Mouse (Mus musculus) naive thymus-derived CD4-positive, alpha-beta T cell, adult 2 months (primary cell): ENCODE results near the gene Pik3r5.

ENCODE experiments used
- DNase-seq: peaks from one replicate; pipeline ENCODE4 v3.0.0-alpha.2; 2011; ENCODE audit warnings: low read depth

The Pik3r5 gene

GRCm38 (mm10) chr11:68431699-68432360, at the start of gene Pik3r5:
TSS of gene Pik3r5 (plus strand) at chr11:68432121.
- DNase-seq, result peak; percentile 97

DNA sequence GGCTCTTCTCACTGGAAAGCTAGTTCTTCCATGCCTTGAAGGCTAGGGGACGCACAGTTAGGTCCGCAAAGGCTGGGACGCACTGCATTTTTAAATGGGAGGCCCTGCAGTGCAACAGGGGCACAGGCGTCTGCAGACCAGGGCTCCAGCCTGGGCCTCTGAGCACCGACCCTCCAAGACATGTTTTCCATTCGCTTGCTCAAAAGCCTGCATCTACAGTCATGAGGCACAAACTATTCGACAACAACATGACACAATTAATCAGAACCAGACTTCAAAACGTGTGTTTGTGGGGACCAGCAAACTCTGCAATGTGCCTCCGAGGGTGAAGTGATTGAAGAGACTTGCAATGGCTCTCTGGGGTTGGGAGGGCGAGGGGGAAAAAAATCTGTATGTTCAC, 48.4 kb upstream of the Pik3r5 start:
- no peak for DNase-seq

DNA sequence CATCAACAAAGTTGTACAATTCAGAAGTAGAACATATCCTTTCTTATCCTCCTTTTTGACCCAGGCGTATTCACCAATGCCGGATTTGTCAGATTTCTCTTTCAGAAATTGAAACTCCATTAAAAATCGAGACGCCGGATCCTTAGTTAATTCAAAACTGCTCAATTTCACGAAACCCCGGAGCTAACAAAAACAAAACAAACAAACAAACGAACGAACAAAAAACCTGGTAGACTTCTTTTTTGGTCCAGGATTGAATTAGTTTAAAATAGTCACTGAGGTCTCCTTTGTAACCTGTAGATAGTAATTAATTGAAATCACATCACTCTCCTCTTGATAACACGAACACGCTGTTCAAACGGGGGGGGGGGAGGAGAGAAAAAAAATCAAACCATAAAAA, 47.8 kb upstream of the Pik3r5 start:
- no peak for DNase-seq

GRCm38 (mm10) chr11:68384592-68385020, 47.3 kb upstream of the Pik3r5 start:
- DNase-seq, result no peak

DNA sequence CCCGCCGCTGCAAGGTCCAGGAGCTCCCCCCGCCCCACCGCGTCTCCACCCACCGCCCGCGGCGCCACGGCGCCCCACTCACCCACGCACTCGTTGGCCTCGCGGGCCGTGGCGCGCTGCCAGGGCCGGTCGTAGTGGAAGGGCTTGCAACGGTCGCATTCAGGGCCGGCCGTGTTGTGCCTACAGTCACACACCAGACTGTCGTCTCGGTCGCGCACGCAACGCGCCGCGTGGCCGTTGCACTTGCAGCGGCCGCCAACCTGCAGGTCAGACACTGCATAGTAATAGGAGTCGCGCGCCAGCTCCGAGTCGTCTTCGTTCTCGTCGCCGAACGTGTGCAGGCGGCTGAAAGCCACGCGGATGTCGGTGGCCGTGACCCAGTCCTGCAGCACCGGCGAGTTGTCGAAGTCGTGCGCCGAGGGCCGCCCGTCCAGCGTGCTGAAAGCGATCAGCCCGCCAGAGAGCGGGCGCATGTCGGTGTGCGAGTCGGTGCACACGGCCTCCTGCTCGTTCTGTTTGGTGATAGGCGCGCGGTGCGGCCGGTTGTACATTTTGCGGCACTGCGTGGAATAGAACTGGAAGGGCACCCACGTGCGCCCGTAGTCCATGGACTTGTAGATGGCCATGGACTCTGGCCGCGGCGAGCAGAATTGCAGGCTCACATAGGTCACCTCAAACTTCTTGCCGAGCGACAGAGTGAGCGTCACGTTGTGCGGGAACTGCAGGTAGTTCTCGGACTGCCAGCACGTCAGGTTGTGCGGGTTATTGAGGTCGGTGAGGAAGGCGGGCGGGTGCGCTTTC, 46.7 kb upstream of the Pik3r5 start:
- DNase-seq, result peak; percentile 40

- DNase-seq, result no peak
These were observed 45.9 kb upstream of the Pik3r5 start for GRCm38 (mm10) chr11:68385921-68386588.

DNA sequence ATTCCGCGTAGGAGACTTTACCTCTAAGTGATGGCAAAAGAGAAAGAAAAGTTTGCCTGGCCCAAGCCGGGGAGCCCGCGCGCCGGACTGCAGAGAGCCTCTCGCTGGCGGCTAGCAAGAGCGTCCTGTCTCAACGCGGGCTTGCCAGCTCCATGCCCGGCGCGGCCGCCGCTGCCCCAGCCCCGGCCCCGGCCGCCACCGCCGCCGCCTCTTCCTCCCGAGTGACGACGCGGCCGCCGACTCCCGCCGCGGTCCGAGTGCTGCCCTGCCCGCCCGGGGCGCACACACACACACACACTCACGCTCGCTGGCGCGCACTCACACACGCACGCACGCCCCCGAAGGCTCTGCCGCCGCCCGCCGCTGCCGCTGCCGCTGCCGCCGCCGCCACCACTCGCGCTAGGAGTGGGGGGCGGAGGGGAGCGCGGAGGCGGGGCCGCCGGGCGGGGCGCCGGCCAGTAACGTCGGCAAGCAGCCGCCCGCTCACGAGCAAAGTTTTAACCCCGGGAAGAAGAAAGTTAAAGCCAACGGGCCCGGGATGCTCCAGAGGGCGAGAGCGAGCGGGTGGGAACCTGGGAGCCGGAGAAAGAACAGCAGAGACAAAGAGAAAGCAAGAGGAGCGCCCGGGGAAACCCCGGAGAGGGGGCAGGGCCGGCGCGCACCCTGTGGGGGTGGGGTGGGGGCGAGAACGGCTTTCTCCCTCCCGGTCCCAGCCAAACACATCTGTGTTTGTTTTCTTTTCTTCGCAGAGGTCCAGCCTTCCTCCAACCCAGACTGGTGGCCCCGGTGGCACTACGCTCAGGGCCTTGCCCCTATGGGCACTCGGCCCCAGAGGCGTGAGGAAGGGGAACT, 45.1 kb upstream of the Pik3r5 start:
- peak; percentile 40 for DNase-seq

DNA sequence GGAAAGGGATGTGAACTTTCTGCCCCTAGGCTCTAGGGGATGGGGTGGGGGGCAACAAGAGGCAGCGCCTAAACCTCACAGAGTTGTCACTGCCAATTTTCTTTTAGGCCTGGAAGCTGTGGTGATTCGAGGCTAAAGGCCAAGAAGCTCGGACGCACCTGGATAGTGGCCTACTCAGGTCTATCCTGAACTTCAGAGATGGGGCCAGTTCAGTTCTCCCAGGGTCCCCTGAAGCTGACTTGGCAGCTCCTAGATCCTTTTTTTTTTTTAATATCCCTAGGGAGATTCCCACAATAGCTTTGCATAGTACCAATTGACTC, 44.5 kb upstream of the Pik3r5 start:
- DNase-seq, result no peak

- DNase-seq, result no peak
These were observed 43.8 kb upstream of the Pik3r5 start for GRCm38 (mm10) chr11:68387971-68388654.

DNA sequence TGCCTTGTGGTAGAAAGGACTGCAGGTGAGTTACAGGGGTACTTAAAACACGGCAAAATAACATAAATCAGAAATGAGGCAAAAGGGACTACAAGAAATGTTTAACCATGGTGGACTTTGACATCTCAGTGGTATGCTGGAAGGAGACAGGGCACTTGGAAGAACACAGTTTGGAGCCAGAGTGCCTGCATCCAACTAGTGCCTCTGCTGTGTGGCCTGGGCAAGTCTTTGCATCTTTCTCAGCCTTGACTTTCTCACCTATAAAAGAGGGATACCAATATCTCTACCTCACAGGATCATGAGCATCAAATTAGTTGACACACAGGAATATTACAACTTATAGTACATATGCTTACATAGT, 43.3 kb upstream of the Pik3r5 start:
- DNase-seq, result no peak

- DNase-seq, result no peak
These were observed 42.3 kb upstream of the Pik3r5 start for GRCm38 (mm10) chr11:68389621-68390020.

- no peak for DNase-seq
These were observed 41.3 kb upstream of the Pik3r5 start for GRCm38 (mm10) chr11:68390381-68391287.

- DNase-seq, result no peak
These were observed 37.9 kb upstream of the Pik3r5 start for GRCm38 (mm10) chr11:68393897-68394490.

DNA sequence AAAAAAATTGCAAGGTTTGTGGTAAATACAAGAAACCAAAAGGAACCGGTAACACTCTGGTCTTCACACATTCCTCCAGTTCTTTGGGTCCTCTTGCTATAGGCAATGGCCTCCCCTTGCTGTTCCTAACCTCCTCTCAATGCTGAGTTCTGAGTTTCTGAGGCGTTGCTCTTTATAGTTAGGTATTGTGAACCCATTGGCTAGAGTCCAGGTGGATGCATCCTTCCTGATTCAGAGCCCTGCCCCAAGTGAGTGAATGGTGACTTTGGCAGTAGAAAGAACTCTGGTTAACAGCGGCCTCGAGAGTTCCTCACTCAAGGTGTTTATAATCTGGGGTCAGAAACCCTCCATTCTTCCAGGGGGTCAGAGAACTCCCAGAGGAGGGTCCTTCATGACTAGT, 37.2 kb upstream of the Pik3r5 start:
- no peak for DNase-seq

DNA sequence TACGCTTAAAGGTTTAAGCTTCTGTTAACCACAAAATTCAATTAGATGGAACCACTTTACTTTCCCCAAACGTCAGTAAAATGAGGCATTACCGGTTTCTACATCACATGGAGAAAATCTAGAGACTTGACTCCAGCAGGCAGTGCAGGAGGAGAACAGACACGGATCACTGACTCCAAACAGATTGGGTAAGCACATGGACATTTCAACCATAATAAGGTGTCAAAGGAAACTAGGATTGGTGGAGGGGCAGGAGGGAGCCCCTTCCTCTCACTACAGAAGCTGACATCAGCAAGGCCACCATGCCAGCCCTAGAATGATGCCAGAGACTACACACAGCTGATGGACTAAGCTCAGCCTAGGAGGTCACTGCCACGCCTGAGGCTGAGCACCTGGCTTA, 36.4 kb upstream of the Pik3r5 start:
- DNase-seq, result no peak

GRCm38 (mm10) chr11:68398891-68399547, 32.9 kb upstream of the Pik3r5 start:
- DNase-seq, result no peak

GRCm38 (mm10) chr11:68399548-68400020, 32.3 kb upstream of the Pik3r5 start:
- no peak for DNase-seq

DNA sequence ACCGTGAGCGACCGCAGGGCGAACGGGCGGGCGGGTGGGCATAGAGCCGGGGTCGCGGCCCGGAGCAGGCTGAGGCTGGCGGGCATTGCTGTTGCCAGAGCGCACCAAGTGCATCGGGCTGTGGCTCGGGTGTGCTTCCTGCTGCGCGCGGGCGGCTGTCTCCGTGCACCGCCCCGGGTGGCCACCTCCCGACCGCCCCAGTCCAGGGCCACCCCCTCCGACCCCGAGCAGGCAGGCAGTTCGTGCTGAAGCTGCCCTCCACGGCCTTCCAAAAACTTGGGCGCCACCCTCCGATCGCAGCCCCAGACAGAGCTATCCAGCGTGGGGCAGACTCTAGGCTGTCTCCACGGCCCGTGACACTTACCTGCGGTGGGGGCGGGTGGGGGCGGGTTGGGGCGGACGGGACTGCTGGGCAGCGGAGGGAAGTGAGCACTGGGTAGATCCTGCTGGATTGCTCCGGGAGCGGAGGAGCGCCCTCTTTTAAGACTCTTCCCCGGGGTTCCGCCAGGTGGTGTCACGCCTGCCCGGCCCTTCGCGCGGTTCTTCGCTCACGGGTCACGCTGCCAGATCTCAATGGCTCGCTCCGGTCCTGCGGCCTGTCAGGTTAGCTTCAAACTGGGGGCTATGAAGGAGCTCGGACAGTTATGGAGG, 31.8 kb upstream of the Pik3r5 start:
- DNase-seq, result no peak

- DNase-seq, result no peak
These were observed 31.1 kb upstream of the Pik3r5 start, which contains the start of gene Ntn1 for GRCm38 (mm10) chr11:68400727-68401219. TSS of gene Ntn1 (minus strand) at chr11:68400823.
